Mouse (Mus musculus) limb, embryonic 12.5 days (tissue): Measurements from ENCODE around the gene Vmn1r219. TPM values are rescaled to one million over a fixed set of nuclear protein-coding genes. Genes with fewer than 3 reads are reported as not detected.

Source experiments
- polyA plus RNA-seq: library from polyadenylated mRNA; unstranded; fragments of >200 nt; fragmentation: Nextera tagmentation; extraction: Ambion mirVana; gene quantifications from 2 replicates; pipeline ENCODE4 v1.2.1, GENCODE M21; 2016

Gene Vmn1r219
- polyA plus RNA-seq, 1 experiment from 2014 or later = not detected

Other genes with a start within 250 kb of the Vmn1r219 start
- not detected in 2 replicates for gene Vmn1r213, start 151.7 kb upstream of the Vmn1r219 start, polyA plus RNA-seq
- gene Vmn1r214, start 128.9 kb upstream of the Vmn1r219 start, polyA plus RNA-seq = not detected in 2 replicates
- gene Vmn1r215, start 91.3 kb upstream of the Vmn1r219 start, polyA plus RNA-seq = not detected in 2 replicates
- not detected in 2 replicates for gene Vmn1r217, start 41.1 kb upstream of the Vmn1r219 start, polyA plus RNA-seq
- not detected in 2 replicates for gene Vmn1r218, start 26.2 kb upstream of the Vmn1r219 start, polyA plus RNA-seq
- gene Vmn1r220, start 28.7 kb downstream of the Vmn1r219 start, polyA plus RNA-seq = not detected in 2 replicates
- not detected in 2 replicates for gene Vmn1r221, start 54.8 kb downstream of the Vmn1r219 start, polyA plus RNA-seq
- gene Vmn1r222, start 76.6 kb downstream of the Vmn1r219 start, polyA plus RNA-seq = not detected in 2 replicates
- gene Vmn1r223, start 87.8 kb downstream of the Vmn1r219 start, polyA plus RNA-seq = not detected in 2 replicates
- 70.7 and 75.5 TPM in 2 replicates for gene Zfp322a, start 209.9 kb downstream of the Vmn1r219 start, polyA plus RNA-seq